Mouse (Mus musculus): ENCODE results near the gene 4930474N05Rik. TPM values are rescaled to one million over a fixed set of nuclear protein-coding genes. Genes with fewer than 3 reads are reported as not detected.

4930474N05Rik gene
- total RNA-seq (2014; rRNA removed; ENCODE audit: low replicate concordance) (not detected in 2 replicates), polyA plus RNA-seq (2015; fragmentation: Nextera tagmentation; extraction: Ambion mirVana) (not detected in 2 replicates)

DNA sequence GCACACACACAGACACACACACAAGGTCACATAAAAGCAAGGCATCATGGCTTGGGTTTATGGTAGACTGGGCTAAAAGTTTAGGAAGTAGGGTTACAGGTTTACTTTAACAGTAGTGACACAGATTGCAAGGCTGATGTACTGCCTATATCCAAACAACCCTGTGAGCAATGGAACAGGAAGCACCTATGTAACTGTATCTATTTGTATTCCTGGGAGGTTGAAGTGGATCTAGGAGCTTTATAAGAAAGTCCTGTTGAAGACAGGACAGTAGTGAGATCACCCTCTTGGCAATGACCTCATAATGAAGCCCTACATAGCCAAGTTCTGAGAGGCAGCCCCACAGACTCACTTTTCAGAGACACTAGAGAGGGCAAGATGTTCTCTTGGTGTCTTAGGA lies at the start of gene 4930474N05Rik:
TSS of gene 4930474N05Rik (plus strand) at position 301 of the 400 bp plus-strand sequence.
- Histone ChIP-seq H3K9ac (replicated peaks; ENCODE audit: low read depth, low read length) (no peak within 1 kb of the TSS), H3K27me3 (ENCODE audit: control insufficient read depth, insufficient read depth, low read length) (no peaks in the 10 kb centered on the region), H3K9me3 (replicated peaks; ENCODE audit: control insufficient read depth, low read length) (no peaks in the 10 kb centered on the region), H3K4me3 (ENCODE audit: low read depth, low read length) (no peak within 1 kb of the TSS), H3K36me3 (replicated peaks; ENCODE audit: control insufficient read depth, insufficient read depth, low read length) (no peaks in the 10 kb centered on the region), H3K4me1 (ENCODE audit: control insufficient read depth, insufficient read depth) (no peaks in the 10 kb centered on the region), H3K4me2 (ENCODE audit: low read depth, low read length) (no peak within 1 kb of the TSS), H3K27ac (ENCODE audit: low read depth) (no peak within 1 kb of the TSS)
- ATAC-seq (ENCODE audit: insufficient read depth, low read depth) (no peak), DNase-seq (ENCODE audit: low spot score) (no peak)
- no peak for TF ChIP-seq EP300 (IDR thresholded peaks at IDR 0.05; ENCODE audit: low read depth)

- DNase-seq (ENCODE audit: low spot score) (peak; percentile 55), ATAC-seq (ENCODE audit: insufficient read depth, low read depth) (peak; percentile 63; the same call in 1 of the 2 replicates)
- TF ChIP-seq CTCF (IDR thresholded peaks at IDR 0.05; ENCODE audit: low read depth) (no peak), EP300 (IDR thresholded peaks at IDR 0.05; ENCODE audit: low read depth) (no peak)
- peak overlapping the region; percentile 45 for H3K4me2 ChIP-seq (ENCODE audit: low read depth, low read length)
- WGBS: 16% methylated on average over 9 of the region's 9 CpGs
- H3K27ac ChIP-seq (ENCODE audit: low read depth): no peak overlapping the region
- H3K4me1 ChIP-seq (ENCODE audit: control insufficient read depth, insufficient read depth): peaks cover 6% of the 10 kb centered on the region; the same call in 1 of the 2 replicates
- no peaks in the 10 kb centered on the region for H3K9me3 ChIP-seq (replicated peaks; ENCODE audit: control insufficient read depth, low read length)
- no peak overlapping the region for H3K9ac ChIP-seq (replicated peaks; ENCODE audit: low read depth, low read length)
- H3K4me3 ChIP-seq (ENCODE audit: low read depth, low read length): no peak overlapping the region
- H3K36me3 ChIP-seq (replicated peaks; ENCODE audit: control insufficient read depth, insufficient read depth, low read length): no peaks in the 10 kb centered on the region
- no peaks in the 10 kb centered on the region for H3K27me3 ChIP-seq (ENCODE audit: control insufficient read depth, insufficient read depth, low read length)
Observed at GRCm38 (mm10) chr14:36048746-36049391, 45.8 kb upstream of the 4930474N05Rik start.

- no peaks in the 10 kb centered on the region for H3K36me3 ChIP-seq (replicated peaks; ENCODE audit: control insufficient read depth, insufficient read depth, low read length)
- no peak overlapping the region for H3K4me3 ChIP-seq (ENCODE audit: low read depth, low read length)
- 58% methylated on average over 2 of the region's 2 CpGs for WGBS
- no peaks in the 10 kb centered on the region for H3K27me3 ChIP-seq (ENCODE audit: control insufficient read depth, insufficient read depth, low read length)
- H3K9ac ChIP-seq (replicated peaks; ENCODE audit: low read depth, low read length): no peak overlapping the region
- no peak overlapping the region for H3K4me2 ChIP-seq (ENCODE audit: low read depth, low read length)
- H3K4me1 ChIP-seq (ENCODE audit: control insufficient read depth, insufficient read depth): peaks cover 6% of the 10 kb centered on the region; the same call in 1 of the 2 replicates
- H3K27ac ChIP-seq (ENCODE audit: low read depth): no peak overlapping the region
- H3K9me3 ChIP-seq (replicated peaks; ENCODE audit: control insufficient read depth, low read length): no peaks in the 10 kb centered on the region
- no peak for TF ChIP-seq CTCF (IDR thresholded peaks at IDR 0.05; ENCODE audit: low read depth)
- TF ChIP-seq EP300 (IDR thresholded peaks at IDR 0.05; ENCODE audit: low read depth): no peak
- DNase-seq (ENCODE audit: low spot score) (no peak), ATAC-seq (ENCODE audit: insufficient read depth, low read depth) (no peak)
Observed at GRCm38 (mm10) chr14:36053281-36053680, 41.4 kb upstream of the 4930474N05Rik start.

DNA sequence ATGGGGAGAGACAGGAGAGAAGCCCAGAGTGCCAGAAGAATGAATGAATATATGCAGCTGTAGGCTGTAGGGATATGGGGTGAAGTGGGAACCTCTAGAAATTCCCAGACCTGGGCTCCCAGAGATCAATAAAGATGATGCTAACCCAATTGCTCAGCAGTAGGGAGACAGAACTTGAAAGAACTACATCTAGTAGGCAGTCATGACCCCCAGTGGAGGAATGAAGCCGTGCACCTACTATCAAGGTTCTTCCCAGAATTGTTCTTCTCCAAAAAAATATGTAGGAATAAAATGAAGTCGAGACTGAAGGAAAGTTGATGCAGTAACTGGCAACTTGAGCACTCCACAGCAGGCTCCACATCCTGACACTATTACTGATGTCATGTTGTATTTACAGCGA lies 3.8 kb downstream of the 4930474N05Rik start:
- Histone ChIP-seq H3K36me3 (replicated peaks; ENCODE audit: control insufficient read depth, insufficient read depth, low read length) (no peaks in the 10 kb centered on the region), H3K4me2 (ENCODE audit: low read depth, low read length) (no peak overlapping the region), H3K4me1 (ENCODE audit: control insufficient read depth, insufficient read depth) (no peaks in the 10 kb centered on the region), H3K9me3 (replicated peaks; ENCODE audit: control insufficient read depth, low read length) (no peaks in the 10 kb centered on the region), H3K27ac (ENCODE audit: low read depth) (no peak overlapping the region), H3K27me3 (ENCODE audit: control insufficient read depth, insufficient read depth, low read length) (no peaks in the 10 kb centered on the region), H3K9ac (replicated peaks; ENCODE audit: low read depth, low read length) (no peak overlapping the region), H3K4me3 (ENCODE audit: low read depth, low read length) (no peak overlapping the region)
- TF ChIP-seq CTCF (IDR thresholded peaks at IDR 0.05; ENCODE audit: low read depth) (no peak), EP300 (IDR thresholded peaks at IDR 0.05; ENCODE audit: low read depth) (no peak)
- DNase-seq (ENCODE audit: low spot score) (no peak), ATAC-seq (ENCODE audit: insufficient read depth, low read depth) (no peak)
- 73% methylated on average over 3 of the region's 3 CpGs for WGBS

DNA sequence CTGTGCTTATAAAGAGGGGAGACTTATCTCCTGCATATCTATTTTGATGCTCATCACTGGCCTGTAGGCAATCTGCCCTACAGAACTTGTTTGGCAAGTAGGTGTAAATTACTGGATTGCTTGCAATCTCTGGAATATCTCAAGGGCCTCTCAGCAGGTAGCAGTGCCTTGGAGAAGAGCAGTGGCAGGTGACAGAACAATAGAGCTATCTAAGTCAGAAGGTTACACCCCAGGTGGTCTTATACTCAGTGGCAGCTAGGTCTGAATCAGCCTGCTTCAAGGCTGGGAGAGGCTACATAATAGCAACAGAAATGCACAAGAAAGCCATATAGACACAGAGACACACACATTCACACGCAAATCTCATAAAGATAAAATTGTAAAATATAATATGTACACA lies 4.9 kb downstream of the 4930474N05Rik start:
- 61% methylated on average over 1 of the region's 1 CpGs for WGBS
- Histone ChIP-seq H3K4me2 (ENCODE audit: low read depth, low read length) (no peak overlapping the region), H3K4me1 (ENCODE audit: control insufficient read depth, insufficient read depth) (no peaks in the 10 kb centered on the region), H3K27ac (ENCODE audit: low read depth) (no peak overlapping the region), H3K27me3 (ENCODE audit: control insufficient read depth, insufficient read depth, low read length) (no peaks in the 10 kb centered on the region), H3K4me3 (ENCODE audit: low read depth, low read length) (no peak overlapping the region), H3K9ac (replicated peaks; ENCODE audit: low read depth, low read length) (no peak overlapping the region), H3K36me3 (replicated peaks; ENCODE audit: control insufficient read depth, insufficient read depth, low read length) (no peaks in the 10 kb centered on the region), H3K9me3 (replicated peaks; ENCODE audit: control insufficient read depth, low read length) (no peaks in the 10 kb centered on the region)
- TF ChIP-seq EP300 (IDR thresholded peaks at IDR 0.05; ENCODE audit: low read depth) (no peak), CTCF (IDR thresholded peaks at IDR 0.05; ENCODE audit: low read depth) (no peak)
- ATAC-seq (ENCODE audit: insufficient read depth, low read depth): no peak
- DNase-seq (ENCODE audit: low spot score): no peak

DNA sequence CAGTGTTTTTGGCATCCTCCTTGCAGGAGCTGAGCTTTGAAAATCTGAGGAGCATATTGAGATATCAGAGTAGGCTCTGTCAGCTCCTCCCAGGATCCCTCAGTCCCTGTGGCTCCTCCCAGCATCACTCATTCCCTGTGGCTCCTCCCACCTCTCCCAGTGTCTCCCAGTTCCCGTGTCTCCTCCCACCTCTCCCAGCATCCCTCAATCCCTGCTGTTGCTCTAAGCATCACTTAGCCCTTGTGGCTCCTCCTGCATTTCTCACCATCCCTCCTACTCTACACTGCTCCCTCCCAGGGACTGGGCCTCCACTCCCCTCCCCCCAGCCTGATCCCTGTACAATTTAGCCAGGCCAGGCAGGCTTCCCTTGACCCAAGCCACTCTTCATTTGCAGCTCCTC lies 6.0 kb downstream of the 4930474N05Rik start:
- TF ChIP-seq CTCF (IDR thresholded peaks at IDR 0.05; ENCODE audit: low read depth) (no peak), EP300 (IDR thresholded peaks at IDR 0.05; ENCODE audit: low read depth) (no peak)
- no peak for DNase-seq (ENCODE audit: low spot score)
- H3K27me3 ChIP-seq (ENCODE audit: control insufficient read depth, insufficient read depth, low read length): no peaks in the 10 kb centered on the region
- 40% methylated on average over 1 of the region's 1 CpGs for WGBS
- H3K4me1 ChIP-seq (ENCODE audit: control insufficient read depth, insufficient read depth): no peaks in the 10 kb centered on the region
- no peak overlapping the region for H3K4me2 ChIP-seq (ENCODE audit: low read depth, low read length)
- no peak overlapping the region for H3K9ac ChIP-seq (replicated peaks; ENCODE audit: low read depth, low read length)
- H3K36me3 ChIP-seq (replicated peaks; ENCODE audit: control insufficient read depth, insufficient read depth, low read length): no peaks in the 10 kb centered on the region
- no peaks in the 10 kb centered on the region for H3K9me3 ChIP-seq (replicated peaks; ENCODE audit: control insufficient read depth, low read length)
- ATAC-seq (ENCODE audit: insufficient read depth, low read depth): no peak
- no peak overlapping the region for H3K27ac ChIP-seq (ENCODE audit: low read depth)
- H3K4me3 ChIP-seq (ENCODE audit: low read depth, low read length): no peak overlapping the region
